Mouse (Mus musculus) cerebellum, adult (tissue): ENCODE data around the gene Wbp2nl.

Source experiments
- ATAC-seq: cut with Nextera tagmentation; 2 replicates; pipeline ENCODE4 v1.9.2; 2017; ENCODE audit warnings: mild to moderate bottlenecking, moderate library complexity, mixed read lengths; ENCODE audit not compliant: insufficient number of reproducible peaks, low FRiP score, low TSS enrichment

The Wbp2nl gene

GRCm38 (mm10) chr15:82298764-82299561, at the start of gene Wbp2nl:
Gene Wbp2nl (plus strand): TSS chr15:82298954.
- ATAC-seq = no peak; the same call in 1 of the 2 replicates

GRCm38 (mm10) chr15:82251579-82251978, 47.2 kb upstream of the Wbp2nl start:
- no peak for ATAC-seq

- no peak for ATAC-seq
Observed at GRCm38 (mm10) chr15:82252097-82252496, 46.7 kb upstream of the Wbp2nl start, which contains the start of gene 1500009C09Rik. Gene 1500009C09Rik (plus strand): TSS chr15:82252397.

GRCm38 (mm10) chr15:82255248-82255647, 43.5 kb upstream of the Wbp2nl start:
- no peak; the same call in 1 of the 2 replicates for ATAC-seq

- peak; percentile 78 for ATAC-seq
Observed at GRCm38 (mm10) chr15:82255944-82256383, 42.8 kb upstream of the Wbp2nl start.

GRCm38 (mm10) chr15:82259510-82259909, 39.2 kb upstream of the Wbp2nl start:
- ATAC-seq = no peak

GRCm38 (mm10) chr15:82266356-82266755, 32.4 kb upstream of the Wbp2nl start:
- no peak for ATAC-seq

GRCm38 (mm10) chr15:82268185-82268584, 30.6 kb upstream of the Wbp2nl start:
- no peak for ATAC-seq

GRCm38 (mm10) chr15:82268783-82269182, 30.0 kb upstream of the Wbp2nl start:
- peak; percentile 73 for ATAC-seq

- ATAC-seq = peak; percentile 23; the same call in 1 of the 2 replicates
Observed at GRCm38 (mm10) chr15:82271201-82271600, 27.6 kb upstream of the Wbp2nl start.

- no peak for ATAC-seq
Observed at GRCm38 (mm10) chr15:82272295-82272694, 26.5 kb upstream of the Wbp2nl start.

GRCm38 (mm10) chr15:82274593-82274926, 24.2 kb upstream of the Wbp2nl start, which contains the start of gene Sept3:
Gene Sept3 (plus strand): TSS chr15:82274893.
- no peak for ATAC-seq

- ATAC-seq = peak; percentile 33; the same call in 1 of the 2 replicates
Observed at GRCm38 (mm10) chr15:82274927-82275901, 23.5 kb upstream of the Wbp2nl start.

- peak; percentile 69 for ATAC-seq
Observed at GRCm38 (mm10) chr15:82277591-82277990, 21.2 kb upstream of the Wbp2nl start.

GRCm38 (mm10) chr15:82280638-82281037, 18.1 kb upstream of the Wbp2nl start:
- no peak for ATAC-seq

GRCm38 (mm10) chr15:82286157-82286556, 12.6 kb upstream of the Wbp2nl start:
- ATAC-seq = no peak

GRCm38 (mm10) chr15:82290252-82290651, 8.5 kb upstream of the Wbp2nl start:
- no peak for ATAC-seq

- no peak for ATAC-seq
Observed at GRCm38 (mm10) chr15:82292851-82293250, 5.9 kb upstream of the Wbp2nl start.

GRCm38 (mm10) chr15:82293271-82293711, 5.5 kb upstream of the Wbp2nl start:
- no peak for ATAC-seq

GRCm38 (mm10) chr15:82294059-82294458, 4.7 kb upstream of the Wbp2nl start:
- no peak for ATAC-seq

GRCm38 (mm10) chr15:82307107-82307506, 8.4 kb downstream of the Wbp2nl start:
- no peak for ATAC-seq
